Mouse (Mus musculus): ENCODE measurements at regions not wholly inside any gene's neighbourhood (a gene's known extent, or its start where the extent isn't known, plus 50 kb on each side); places are given as distances from the start of the nearest gene placed in this dataset.

DNA sequence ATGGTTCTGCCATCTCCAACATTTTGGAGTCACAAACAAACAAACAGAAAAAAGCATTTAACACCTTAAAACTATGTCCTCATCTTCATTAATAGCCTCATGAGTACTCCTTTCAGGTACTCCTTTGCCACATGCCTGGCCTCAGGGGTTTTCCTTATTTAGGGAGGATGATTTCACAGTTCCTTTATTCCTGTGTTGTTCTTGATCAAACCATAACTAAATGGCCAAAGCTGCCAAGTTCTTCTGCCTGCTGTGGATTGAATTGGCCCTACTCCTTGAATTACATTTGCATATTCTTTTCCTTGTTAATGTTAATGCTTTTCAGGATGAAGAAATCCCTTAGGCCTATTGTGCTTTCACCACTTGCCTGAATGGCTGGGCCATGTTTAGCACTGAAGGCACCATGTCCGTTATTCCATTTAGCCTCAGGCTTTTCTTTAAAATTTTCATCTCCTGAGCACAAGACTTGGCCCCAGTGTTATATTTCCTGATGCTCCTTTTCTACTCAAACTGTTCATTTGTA, 1787.4 kb downstream of the Hace1 start:
- Histone ChIP-seq H3K4me3 (ENCODE audit: low read depth, low read length) (no peak overlapping the region), H3K36me3 (ENCODE audit: control insufficient read depth, insufficient read depth, low read length) (no peaks in the 10 kb centered on the region), H3K27ac (ENCODE audit: low read depth, low read length) (no peak overlapping the region), H3K9ac (ENCODE audit: low read length) (no peak overlapping the region), H3K4me1 (ENCODE audit: control insufficient read depth, insufficient read depth, low read length) (no peaks in the 10 kb centered on the region), H3K27me3 (ENCODE audit: control insufficient read depth, insufficient read depth, low read length) (no peaks in the 10 kb centered on the region), H3K9me3 (ENCODE audit: control insufficient read depth, low read length) (no peaks in the 10 kb centered on the region), H3K4me2 (no peak overlapping the region)
- ATAC-seq (ENCODE audit: low FRiP score), result peak; percentile 83
- WGBS, result 32% methylated on average over 1 of the region's 1 CpGs
- DNase-seq (ENCODE audit: low spot score, missing footprints), result no peak

- Histone ChIP-seq H3K4me1 (ENCODE audit: control insufficient read depth, insufficient read depth, low read length) (no peaks in the 10 kb centered on the region), H3K36me3 (ENCODE audit: control insufficient read depth, insufficient read depth, low read length) (no peaks in the 10 kb centered on the region), H3K4me2 (no peak overlapping the region), H3K27ac (ENCODE audit: low read depth, low read length) (no peak overlapping the region), H3K9me3 (ENCODE audit: control insufficient read depth, low read length) (no peaks in the 10 kb centered on the region), H3K27me3 (ENCODE audit: control insufficient read depth, insufficient read depth, low read length) (no peaks in the 10 kb centered on the region), H3K9ac (ENCODE audit: low read length) (no peak overlapping the region), H3K4me3 (ENCODE audit: low read depth, low read length) (no peak overlapping the region)
- ATAC-seq (ENCODE audit: low FRiP score) (no peak), DNase-seq (ENCODE audit: low spot score, missing footprints) (no peak)
- WGBS, result 43% methylated on average over 2 of the region's 2 CpGs
These were observed 1789.2 kb downstream of the Hace1 start for GRCm38 (mm10) chr10:47366804-47367203.

DNA sequence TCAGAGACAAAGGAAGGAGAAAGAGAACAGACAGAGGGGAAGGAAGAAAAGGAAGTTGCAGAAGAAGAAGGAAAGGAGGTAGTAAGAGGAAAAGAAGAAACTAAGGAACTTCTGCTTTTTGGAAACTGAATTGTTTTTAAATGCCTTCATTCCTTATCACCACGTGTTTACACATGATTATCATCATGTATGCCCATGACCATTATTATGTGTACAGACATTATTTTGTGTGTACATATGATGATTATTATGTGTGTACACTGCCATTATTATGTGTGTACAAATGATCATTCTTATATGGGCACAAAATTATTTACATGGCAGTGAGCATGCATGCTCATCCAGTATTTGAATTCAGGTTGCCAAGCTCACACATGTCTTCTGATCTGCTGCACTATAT, 1825.9 kb downstream of the Hace1 start:
- Histone ChIP-seq H3K27me3 (ENCODE audit: control insufficient read depth, insufficient read depth, low read length) (no peaks in the 10 kb centered on the region), H3K9ac (ENCODE audit: low read length) (no peak overlapping the region), H3K4me3 (ENCODE audit: low read depth, low read length) (no peak overlapping the region), H3K27ac (ENCODE audit: low read depth, low read length) (no peak overlapping the region), H3K4me2 (no peak overlapping the region), H3K9me3 (ENCODE audit: control insufficient read depth, low read length) (no peaks in the 10 kb centered on the region), H3K4me1 (ENCODE audit: control insufficient read depth, insufficient read depth, low read length) (no peaks in the 10 kb centered on the region), H3K36me3 (ENCODE audit: control insufficient read depth, insufficient read depth, low read length) (no peaks in the 10 kb centered on the region)
- WGBS, result 61% methylated on average over 1 of the region's 1 CpGs
- ATAC-seq (ENCODE audit: low FRiP score), result no peak
- DNase-seq (ENCODE audit: low spot score, missing footprints), result no peak

DNA sequence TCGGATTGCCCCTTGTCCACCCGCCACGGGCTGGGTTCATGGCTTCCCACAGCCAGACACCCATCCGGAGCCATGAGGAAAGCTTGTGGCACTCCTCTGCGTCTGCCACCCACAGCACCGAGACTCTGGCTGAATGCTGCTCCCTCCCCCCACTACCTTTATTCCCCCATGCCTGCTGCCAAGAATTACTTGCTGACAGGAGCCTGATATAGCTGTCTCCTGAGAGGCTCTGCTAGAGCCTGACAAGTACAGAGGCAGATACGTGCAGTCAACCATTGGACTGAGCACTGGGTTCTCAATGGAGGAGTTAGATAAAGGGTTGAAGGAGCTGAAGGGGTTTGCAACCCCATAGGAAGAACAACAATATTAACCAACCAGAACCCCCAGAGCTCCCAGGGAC, 1848.9 kb downstream of the Hace1 start:
- no peak for ATAC-seq (ENCODE audit: low FRiP score)

More for the DNA sequence above, 1848.9 kb downstream of the Hace1 start:
- no peaks in the 10 kb centered on the region for H3K4me1 ChIP-seq (ENCODE audit: control insufficient read depth, insufficient read depth, low read length)
- no peaks in the 10 kb centered on the region for H3K36me3 ChIP-seq (ENCODE audit: control insufficient read depth, insufficient read depth, low read length)
- no peak overlapping the region for H3K4me3 ChIP-seq (ENCODE audit: low read depth, low read length)
- H3K27ac ChIP-seq (ENCODE audit: low read depth, low read length), result no peak overlapping the region
- DNase-seq (ENCODE audit: low spot score, missing footprints), result no peak
- H3K9ac ChIP-seq (ENCODE audit: low read length), result no peak overlapping the region
- H3K27me3 ChIP-seq (ENCODE audit: control insufficient read depth, insufficient read depth, low read length), result no peaks in the 10 kb centered on the region
- H3K9me3 ChIP-seq (ENCODE audit: control insufficient read depth, low read length), result no peaks in the 10 kb centered on the region
- WGBS, result 64% methylated on average over 7 of the region's 7 CpGs
- no peak overlapping the region for H3K4me2 ChIP-seq

Measured in midbrain, embryonic 11.5 days (tissue).